Mouse (Mus musculus): ENCODE measurements around the gene Ctnna3. TPM values are rescaled to one million over a fixed set of nuclear protein-coding genes. Genes with fewer than 3 reads are reported as not detected.

Gene Ctnna3
- total and polyA plus RNA-seq, 2 experiments, result 0.09 TPM; not detected in 1

DNA sequence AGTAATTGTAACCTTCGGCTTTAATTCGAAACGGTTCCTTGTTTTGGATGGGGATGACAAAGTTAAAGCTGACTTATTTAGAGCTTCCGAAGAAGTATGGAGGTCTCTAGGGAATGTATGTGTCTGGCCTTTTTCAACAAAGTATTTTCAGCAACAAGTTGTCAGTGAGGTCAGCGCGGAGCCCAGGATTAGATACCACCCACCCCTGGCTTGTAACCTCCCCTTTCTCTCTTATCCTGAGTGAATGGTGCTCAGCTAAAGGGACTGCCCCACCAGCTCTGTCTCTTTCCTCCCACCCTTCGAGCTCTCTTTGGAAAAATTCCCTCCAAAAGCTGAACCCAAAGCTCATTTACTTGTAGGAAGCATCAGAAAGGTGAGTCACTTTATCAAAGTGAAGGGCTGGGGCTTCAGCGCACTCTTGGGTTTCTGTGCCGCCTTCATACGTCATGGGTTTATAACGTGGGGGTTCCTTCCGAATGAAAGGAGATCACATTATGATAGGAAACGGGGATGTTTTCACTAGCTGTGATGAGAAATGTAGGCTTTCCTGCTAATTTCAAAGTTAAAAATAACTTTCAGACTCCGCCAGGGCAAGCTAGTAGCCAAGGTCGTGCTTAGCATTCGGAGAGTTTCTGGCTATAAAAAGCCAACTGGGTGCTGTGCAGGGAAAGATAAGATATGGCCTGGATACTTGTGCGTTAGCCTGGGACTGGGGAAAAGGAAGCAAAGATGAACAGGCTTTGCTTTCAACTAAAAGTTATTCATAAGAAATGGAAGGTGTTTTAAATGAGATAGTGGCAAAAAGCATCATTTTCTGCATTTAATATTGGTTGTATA lies 27.6 kb downstream of the Ctnna3 start:
- H3K36me3 ChIP-seq (ENCODE audit: control insufficient read depth, insufficient read depth, low read length), result no peaks in the 10 kb centered on the region
- H3K27ac ChIP-seq (replicated peaks; ENCODE audit: insufficient read depth, low read depth, low read length), result no peak overlapping the region
- no peak for TF ChIP-seq POLR2A (IDR thresholded peaks at IDR 0.05; ENCODE audit: extremely low read depth, insufficient read depth, low read length)
- TF ChIP-seq CTCF (IDR thresholded peaks at IDR 0.05; ENCODE audit: low read depth, low read length), result no peak
- WGBS, result 68% methylated on average over 17 of the region's 17 CpGs
- H3K9ac ChIP-seq (ENCODE audit: low read depth, low read length), result no peak overlapping the region
- H3K4me3 ChIP-seq (ENCODE audit: insufficient read depth, low read depth, low read length), result no peak overlapping the region
- H3K4me1 ChIP-seq (ENCODE audit: control insufficient read depth, insufficient read depth, low read length), result no peaks in the 10 kb centered on the region
- no peaks in the 10 kb centered on the region for H3K27me3 ChIP-seq (ENCODE audit: control insufficient read depth, insufficient read depth, low read length)
- DNase-seq (ENCODE audit: extremely low read depth, low read depth, low spot score), result no peak
- H3K79me2 ChIP-seq (ENCODE audit: control insufficient read depth, insufficient read depth, low read length), result no peaks in the 10 kb centered on the region

- Histone ChIP-seq H3K9ac (ENCODE audit: low read depth, low read length) (no peak overlapping the region), H3K79me2 (ENCODE audit: control insufficient read depth, insufficient read depth, low read length) (no peaks in the 10 kb centered on the region), H3K4me3 (ENCODE audit: insufficient read depth, low read depth, low read length) (no peak overlapping the region), H3K27ac (replicated peaks; ENCODE audit: insufficient read depth, low read depth, low read length) (no peak overlapping the region), H3K36me3 (ENCODE audit: control insufficient read depth, insufficient read depth, low read length) (no peaks in the 10 kb centered on the region), H3K4me1 (ENCODE audit: control insufficient read depth, insufficient read depth, low read length) (no peaks in the 10 kb centered on the region), H3K27me3 (ENCODE audit: control insufficient read depth, insufficient read depth, low read length) (no peaks in the 10 kb centered on the region)
- whole genome bisulfite sequencing, result 78% methylated on average over 5 of the region's 5 CpGs
- TF ChIP-seq CTCF (IDR thresholded peaks at IDR 0.05; ENCODE audit: low read depth, low read length), result no peak
- no peak for TF ChIP-seq POLR2A (IDR thresholded peaks at IDR 0.05; ENCODE audit: extremely low read depth, insufficient read depth, low read length)
- DNase-seq (ENCODE audit: extremely low read depth, low read depth, low spot score), result no peak
Measured at GRCm38 (mm10) chr10:63460935-63461334, 31.0 kb downstream of the Ctnna3 start.

- Histone ChIP-seq H3K4me1 (ENCODE audit: control insufficient read depth, insufficient read depth, low read length) (no peaks in the 10 kb centered on the region), H3K36me3 (ENCODE audit: control insufficient read depth, insufficient read depth, low read length) (no peaks in the 10 kb centered on the region), H3K9ac (ENCODE audit: low read depth, low read length) (no peak overlapping the region), H3K27me3 (ENCODE audit: control insufficient read depth, insufficient read depth, low read length) (no peaks in the 10 kb centered on the region), H3K79me2 (ENCODE audit: control insufficient read depth, insufficient read depth, low read length) (no peaks in the 10 kb centered on the region), H3K4me3 (ENCODE audit: insufficient read depth, low read depth, low read length) (no peak overlapping the region), H3K27ac (replicated peaks; ENCODE audit: insufficient read depth, low read depth, low read length) (no peak overlapping the region)
- no peak for TF ChIP-seq CTCF (IDR thresholded peaks at IDR 0.05; ENCODE audit: low read depth, low read length)
- TF ChIP-seq POLR2A (IDR thresholded peaks at IDR 0.05; ENCODE audit: extremely low read depth, insufficient read depth, low read length), result no peak
- 76% methylated on average over 6 of the region's 6 CpGs for WGBS
- no peak for DNase-seq (ENCODE audit: extremely low read depth, low read depth, low spot score)
Measured at GRCm38 (mm10) chr10:63472473-63472872, 42.6 kb downstream of the Ctnna3 start.

DNA sequence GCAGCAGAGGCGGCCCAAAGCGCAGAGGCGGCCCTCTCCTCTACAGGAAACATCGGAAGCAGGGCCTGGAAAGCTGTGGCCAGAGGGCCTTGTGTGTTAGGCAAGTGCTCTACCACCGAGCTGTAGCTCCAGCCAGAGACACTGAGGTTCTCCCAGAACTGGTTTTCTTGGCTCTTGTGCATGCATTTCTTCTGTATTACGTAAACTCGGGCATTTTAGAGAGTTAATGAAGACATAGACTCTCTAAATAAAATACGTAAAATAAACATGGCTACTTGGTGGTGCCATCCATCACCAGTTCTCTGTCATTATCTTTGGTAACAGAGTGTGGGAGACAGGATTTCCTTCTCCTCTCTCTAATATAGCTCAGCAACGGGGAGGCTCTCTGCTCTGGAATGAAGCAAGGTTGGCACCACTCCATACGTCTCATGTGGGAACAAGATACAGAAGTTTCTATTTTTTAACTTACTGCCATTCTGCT lies 46.3 kb downstream of the Ctnna3 start:
- Histone ChIP-seq H3K27me3 (ENCODE audit: control insufficient read depth, insufficient read depth, low read length) (no peaks in the 10 kb centered on the region), H3K79me2 (ENCODE audit: control insufficient read depth, insufficient read depth, low read length) (no peaks in the 10 kb centered on the region), H3K9ac (ENCODE audit: low read depth, low read length) (no peak overlapping the region), H3K4me1 (ENCODE audit: control insufficient read depth, insufficient read depth, low read length) (no peaks in the 10 kb centered on the region), H3K27ac (replicated peaks; ENCODE audit: insufficient read depth, low read depth, low read length) (no peak overlapping the region), H3K4me3 (ENCODE audit: insufficient read depth, low read depth, low read length) (no peak overlapping the region), H3K36me3 (ENCODE audit: control insufficient read depth, insufficient read depth, low read length) (no peaks in the 10 kb centered on the region)
- DNase-seq (ENCODE audit: extremely low read depth, low read depth, low spot score), result peak; percentile 3
- 59% methylated on average over 10 of the region's 10 CpGs for WGBS
- no peak for TF ChIP-seq CTCF (IDR thresholded peaks at IDR 0.05; ENCODE audit: low read depth, low read length)
- no peak for TF ChIP-seq POLR2A (IDR thresholded peaks at IDR 0.05; ENCODE audit: extremely low read depth, insufficient read depth, low read length)

DNA sequence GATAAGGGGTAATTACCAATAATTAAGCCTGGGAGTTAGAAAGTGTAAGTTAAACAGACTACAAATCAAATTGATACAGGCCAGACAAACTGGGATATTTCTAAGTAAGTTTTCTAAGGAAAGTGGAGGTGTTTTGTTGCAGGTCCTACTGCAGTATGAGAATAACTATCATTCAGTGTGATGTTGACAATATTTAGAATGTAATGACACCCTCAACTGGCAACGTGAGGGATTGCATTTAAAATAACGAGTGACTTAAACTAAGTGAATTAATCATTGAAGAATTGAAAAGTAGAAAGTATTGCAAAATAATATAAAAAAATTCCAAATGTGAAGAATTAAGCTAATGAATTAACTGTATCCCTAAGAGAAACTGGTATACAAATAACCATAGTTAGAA lies 49.0 kb downstream of the Ctnna3 start:
- TF ChIP-seq CTCF (IDR thresholded peaks at IDR 0.05; ENCODE audit: low read depth, low read length) (no peak), POLR2A (IDR thresholded peaks at IDR 0.05; ENCODE audit: extremely low read depth, insufficient read depth, low read length) (no peak)
- Histone ChIP-seq H3K79me2 (ENCODE audit: control insufficient read depth, insufficient read depth, low read length) (no peaks in the 10 kb centered on the region), H3K36me3 (ENCODE audit: control insufficient read depth, insufficient read depth, low read length) (no peaks in the 10 kb centered on the region), H3K9ac (ENCODE audit: low read depth, low read length) (no peak overlapping the region), H3K27me3 (ENCODE audit: control insufficient read depth, insufficient read depth, low read length) (no peaks in the 10 kb centered on the region), H3K27ac (replicated peaks; ENCODE audit: insufficient read depth, low read depth, low read length) (no peak overlapping the region), H3K4me3 (ENCODE audit: insufficient read depth, low read depth, low read length) (no peak overlapping the region), H3K4me1 (ENCODE audit: control insufficient read depth, insufficient read depth, low read length) (no peaks in the 10 kb centered on the region)
- no peak for DNase-seq (ENCODE audit: extremely low read depth, low read depth, low spot score)
- WGBS, result 31% methylated on average over 2 of the region's 2 CpGs

GRCm38 (mm10) chr10:63480066-63480465 lies 50.2 kb downstream of the Ctnna3 start:
- Histone ChIP-seq H3K27ac (replicated peaks; ENCODE audit: insufficient read depth, low read depth, low read length) (no peak overlapping the region), H3K79me2 (ENCODE audit: control insufficient read depth, insufficient read depth, low read length) (no peaks in the 10 kb centered on the region), H3K4me1 (ENCODE audit: control insufficient read depth, insufficient read depth, low read length) (no peaks in the 10 kb centered on the region), H3K36me3 (ENCODE audit: control insufficient read depth, insufficient read depth, low read length) (no peaks in the 10 kb centered on the region), H3K9ac (ENCODE audit: low read depth, low read length) (no peak overlapping the region), H3K4me3 (ENCODE audit: insufficient read depth, low read depth, low read length) (no peak overlapping the region), H3K27me3 (ENCODE audit: control insufficient read depth, insufficient read depth, low read length) (no peaks in the 10 kb centered on the region)
- DNase-seq (ENCODE audit: extremely low read depth, low read depth, low spot score), result no peak
- 45% methylated on average over 5 of the region's 5 CpGs for WGBS
- no peak for TF ChIP-seq CTCF (IDR thresholded peaks at IDR 0.05; ENCODE audit: low read depth, low read length)
- no peak for TF ChIP-seq POLR2A (IDR thresholded peaks at IDR 0.05; ENCODE audit: extremely low read depth, insufficient read depth, low read length)
